Mouse (Mus musculus) A20 (cell line): ENCODE measurements around the gene Gng13.
A peak's percentile ranks its signal among the peaks of the same experiment; 100 is the strongest.

ENCODE experiments used
- DNase-seq: peaks from one replicate; pipeline ENCODE4 v3.0.0-alpha.2; 2011; ENCODE audit warnings: low read depth, low spot score

The Gng13 gene

DNA sequence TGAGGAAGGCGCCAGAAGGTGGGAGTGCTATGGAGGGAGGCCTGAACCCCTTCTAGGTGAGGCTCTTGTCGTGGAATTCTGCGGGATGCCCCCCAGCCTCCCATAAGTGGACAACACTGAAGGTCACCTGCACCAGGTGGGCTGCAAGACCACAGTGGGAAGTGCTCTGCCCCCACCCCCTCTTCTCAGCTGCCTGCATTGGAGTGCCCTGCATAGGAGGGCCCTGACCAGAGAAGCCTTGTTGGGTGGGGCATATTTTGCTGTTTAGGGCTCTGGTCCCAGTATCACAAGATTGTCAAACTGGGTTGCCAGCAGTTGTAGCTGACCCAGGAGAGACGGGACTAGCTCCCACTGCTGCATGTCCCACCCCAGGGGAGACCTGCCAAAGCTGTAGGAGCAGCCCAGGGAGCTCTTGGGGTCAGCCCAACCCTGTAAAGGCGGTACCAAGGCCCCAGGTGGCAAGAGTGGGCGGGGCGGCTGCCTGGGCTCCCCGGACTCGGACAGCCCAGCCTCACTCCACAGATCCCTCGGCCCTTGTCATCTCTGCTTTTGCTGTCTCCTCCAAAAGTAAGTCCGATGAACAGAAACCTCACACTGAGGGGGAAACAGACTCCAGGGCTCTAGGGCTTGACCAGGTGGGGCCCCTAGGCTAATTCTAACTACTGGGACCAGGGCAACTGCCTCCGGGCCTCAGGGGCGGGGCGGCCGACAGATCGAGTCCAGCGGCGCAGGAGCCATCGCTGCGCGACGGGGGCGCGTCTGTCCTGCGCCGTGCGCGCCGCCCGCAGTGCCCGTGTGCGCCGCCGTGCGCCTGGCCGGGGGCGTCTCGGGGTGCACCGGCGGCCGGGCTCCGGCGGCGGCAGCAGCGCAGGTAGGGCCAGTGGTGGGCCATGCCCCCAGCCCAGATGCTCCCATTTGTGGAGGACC is at the start of gene Gng13:
Gng13 (plus strand) TSS at position 461 of the 927 bp plus-strand sequence.
- no peak for DNase-seq

DNA sequence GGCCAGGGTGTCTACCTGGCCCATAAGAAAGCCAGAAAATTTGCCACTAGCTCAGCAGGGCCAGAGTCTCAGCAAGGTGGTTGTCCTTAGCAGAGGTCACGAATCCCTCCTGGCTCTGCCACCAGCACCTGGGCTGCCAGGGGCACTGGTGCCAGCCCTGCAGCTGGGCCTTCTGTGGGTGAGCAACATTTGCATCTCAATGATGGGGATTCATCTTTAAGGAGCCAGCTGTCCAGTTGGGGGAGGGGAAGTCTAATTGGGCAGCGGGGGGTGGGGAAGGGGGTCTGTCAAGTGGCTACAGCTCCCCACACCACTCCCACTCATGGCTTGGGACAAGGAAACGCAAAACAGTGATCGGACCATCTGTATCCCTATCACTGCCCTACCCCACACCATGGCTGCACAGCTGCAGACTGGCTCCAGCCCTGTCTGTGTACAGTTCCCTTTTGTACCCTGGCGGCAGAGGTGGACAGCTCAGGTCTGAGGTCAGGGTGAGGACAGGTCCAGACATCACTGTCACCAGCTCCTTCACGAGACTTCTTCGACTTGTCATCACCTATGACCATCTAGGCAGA is 48.4 kb upstream of the Gng13 start:
- DNase-seq, result peak; percentile 83

DNA sequence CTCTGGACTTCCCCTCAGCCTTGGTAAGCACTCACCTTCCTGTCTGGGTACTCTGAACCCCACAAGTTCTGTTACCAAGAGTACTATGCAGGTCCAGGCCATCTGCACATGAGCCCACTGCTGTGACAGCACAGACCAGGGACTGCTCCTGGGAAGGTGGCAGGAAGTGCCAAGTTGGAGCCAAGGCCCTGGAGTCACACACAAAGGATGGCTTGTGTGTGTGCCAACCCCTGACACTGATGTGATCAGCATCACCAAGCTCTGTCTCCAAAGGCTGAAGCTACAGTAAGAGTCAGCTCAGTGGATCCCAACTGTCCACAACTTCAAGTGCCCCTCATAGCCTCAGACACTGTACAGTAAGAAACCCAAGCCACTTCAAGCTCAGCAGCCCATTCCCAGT is 44.0 kb upstream of the Gng13 start:
- peak; percentile 62 for DNase-seq

DNA sequence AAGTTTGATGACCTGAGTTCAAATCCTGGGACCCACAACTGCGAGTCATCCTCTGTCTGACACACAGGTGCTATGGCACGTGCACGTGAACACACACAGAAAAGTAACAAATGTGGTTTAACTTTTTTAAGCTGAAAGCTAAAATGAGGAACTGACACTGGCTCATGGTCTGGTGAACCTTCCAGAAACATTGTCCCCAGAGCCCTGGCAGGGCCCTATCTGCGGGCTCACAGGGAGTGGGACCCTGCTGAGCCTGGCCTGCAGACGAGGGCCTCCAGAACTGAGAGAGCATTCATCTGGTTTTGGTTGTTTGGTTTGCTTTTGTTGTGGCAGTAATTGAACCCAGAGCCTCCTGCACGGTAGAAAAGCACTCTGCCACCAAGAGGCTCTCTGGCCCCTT is 39.0 kb upstream of the Gng13 start:
- peak; percentile 92 for DNase-seq

DNA sequence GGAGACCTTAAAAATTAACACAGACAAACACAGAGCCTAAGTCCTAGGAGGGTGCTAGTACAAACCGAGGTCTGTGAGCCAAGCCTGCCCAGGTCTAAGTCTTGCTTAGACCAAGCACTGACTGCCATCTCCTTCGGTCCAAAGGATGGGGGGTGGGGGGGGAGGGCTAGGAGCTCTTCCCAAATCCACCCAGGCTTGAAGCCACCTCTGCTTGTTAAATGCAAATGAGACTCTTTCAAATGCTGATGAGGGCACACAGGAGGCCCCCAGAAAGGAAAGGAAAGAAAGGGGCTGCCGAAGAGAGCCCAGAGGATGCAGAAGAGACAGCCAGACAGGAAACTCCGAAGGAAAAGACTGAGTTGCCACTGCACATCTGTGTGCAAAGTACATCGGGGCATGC is 37.2 kb upstream of the Gng13 start:
- peak; percentile 32 for DNase-seq

DNA sequence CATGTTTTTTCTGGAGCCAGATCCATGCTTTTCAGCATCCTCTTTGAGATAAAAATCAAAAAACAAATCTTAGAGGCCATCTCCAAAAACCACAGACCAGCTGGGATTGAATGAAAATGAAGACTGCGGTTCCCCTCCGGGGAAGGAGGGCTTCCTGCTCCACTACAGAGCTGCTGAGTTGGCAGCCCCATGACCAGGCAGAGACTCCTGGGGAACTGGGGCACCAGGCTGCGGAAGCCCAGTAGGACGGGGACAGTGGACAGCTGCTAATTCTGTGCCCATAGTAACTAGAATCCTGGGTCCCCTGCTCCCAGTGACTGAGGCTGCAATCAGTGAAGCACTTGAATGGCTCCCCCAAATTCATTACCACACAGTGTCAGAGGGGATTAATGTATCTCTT is 35.3 kb upstream of the Gng13 start:
- DNase-seq, result no peak

DNA sequence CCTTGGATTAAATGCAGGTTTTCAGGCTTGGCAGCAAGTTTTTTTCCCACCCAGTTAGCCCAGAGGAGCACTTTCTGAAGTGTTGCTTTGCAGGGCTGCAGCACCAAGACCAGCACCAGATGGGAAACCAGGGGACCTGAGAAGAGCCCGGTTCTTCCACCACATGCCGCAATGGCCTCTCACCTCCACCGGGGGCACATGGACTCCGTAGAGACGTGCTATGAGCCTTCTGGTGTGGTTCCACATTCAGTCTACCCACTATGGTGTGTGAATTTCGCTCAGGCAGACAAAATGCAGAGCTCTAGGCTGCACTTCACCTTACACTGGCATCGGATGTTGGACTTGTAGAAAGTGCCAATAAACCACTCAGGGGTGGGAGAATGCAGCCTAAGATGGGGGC is 30.6 kb upstream of the Gng13 start:
- peak; percentile 60 for DNase-seq

DNA sequence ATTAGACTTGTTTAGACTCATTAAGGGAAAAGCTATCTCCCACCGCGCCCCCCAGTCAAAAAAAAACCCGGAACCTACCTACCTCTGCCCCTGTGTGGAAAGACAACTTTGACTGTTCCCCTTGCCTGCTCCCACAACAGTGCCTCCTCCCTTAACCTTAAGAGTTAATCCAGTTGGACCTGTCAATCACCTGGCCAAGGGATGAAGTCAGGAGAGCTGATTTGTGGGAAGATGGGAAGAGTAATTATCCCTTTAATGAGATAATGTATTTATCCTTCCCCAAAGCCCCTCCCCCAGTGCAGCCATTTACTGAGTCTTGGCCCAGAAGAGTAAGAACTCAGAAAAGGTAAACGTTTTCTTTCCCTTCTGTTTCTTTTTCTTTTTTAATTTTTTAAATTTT is 28.0 kb upstream of the Gng13 start:
- DNase-seq, result no peak

DNA sequence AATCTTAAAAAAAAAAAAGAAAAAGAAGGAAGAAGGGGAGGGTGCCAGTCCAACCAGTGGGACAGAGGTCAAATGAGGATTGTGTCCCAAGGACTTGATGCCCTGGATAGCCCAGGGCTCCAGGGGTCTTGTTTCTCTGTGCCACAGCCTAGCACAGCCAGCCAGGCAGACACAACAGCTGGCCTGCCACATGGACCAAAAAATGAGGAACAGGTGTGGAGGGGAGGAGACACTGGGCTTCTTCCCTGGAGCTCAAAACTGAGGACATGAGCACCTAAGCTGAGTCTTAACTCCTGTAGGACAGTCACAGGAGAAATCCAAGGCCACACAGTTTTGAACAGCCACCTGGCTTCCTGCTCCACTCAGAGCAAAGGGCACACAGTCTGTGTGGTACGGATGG is 20.7 kb upstream of the Gng13 start:
- DNase-seq, result no peak

DNA sequence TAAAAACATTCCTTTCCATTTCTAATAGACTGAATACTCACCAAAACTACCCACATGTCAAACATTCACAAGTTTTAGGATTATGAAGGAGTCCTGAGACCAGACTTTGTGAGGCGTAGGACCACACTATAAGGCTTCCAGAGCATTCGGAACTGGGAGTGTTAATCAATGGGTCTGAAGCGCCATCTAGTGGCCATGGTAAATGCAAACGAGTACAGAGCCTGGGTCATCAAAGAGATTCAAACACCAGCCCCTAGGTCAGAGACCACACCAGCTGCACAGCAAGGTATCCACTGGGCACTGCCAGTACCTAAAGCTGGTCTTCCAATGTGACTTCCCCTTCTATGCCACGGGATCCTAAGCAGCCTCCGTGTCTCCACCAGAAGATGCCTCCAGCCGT is 18.5 kb upstream of the Gng13 start:
- DNase-seq, result peak; percentile 74

DNA sequence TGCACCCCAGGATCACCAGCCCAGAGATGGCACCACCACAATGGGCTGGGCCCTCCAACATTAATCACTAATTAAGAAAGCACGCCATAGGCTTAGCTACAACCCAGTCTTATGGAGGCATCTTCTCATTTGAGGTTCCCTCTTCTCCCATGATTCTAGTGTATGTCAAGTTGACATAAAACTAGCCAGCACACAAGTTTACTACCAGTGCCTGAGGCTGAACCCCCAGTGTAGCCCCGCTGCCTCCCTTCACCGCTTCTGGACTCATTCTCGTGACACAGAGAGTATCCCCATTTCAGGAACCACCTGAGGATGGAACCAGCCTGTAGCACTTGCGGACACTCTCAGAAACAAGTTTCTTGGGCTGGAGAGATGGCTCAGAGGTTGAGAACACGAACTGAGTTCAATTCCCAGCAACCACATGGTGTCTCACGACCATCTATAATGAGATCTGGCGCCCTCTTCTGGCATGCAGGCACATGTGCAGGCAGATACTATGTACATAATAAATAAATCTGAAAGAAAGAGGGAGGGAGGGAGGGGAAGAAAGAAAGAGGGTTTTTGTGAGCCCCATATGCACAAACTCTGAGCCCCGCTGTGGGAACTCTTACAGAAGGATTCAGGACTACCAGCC is 16.0 kb upstream of the Gng13 start:
- DNase-seq, result peak; percentile 61

DNA sequence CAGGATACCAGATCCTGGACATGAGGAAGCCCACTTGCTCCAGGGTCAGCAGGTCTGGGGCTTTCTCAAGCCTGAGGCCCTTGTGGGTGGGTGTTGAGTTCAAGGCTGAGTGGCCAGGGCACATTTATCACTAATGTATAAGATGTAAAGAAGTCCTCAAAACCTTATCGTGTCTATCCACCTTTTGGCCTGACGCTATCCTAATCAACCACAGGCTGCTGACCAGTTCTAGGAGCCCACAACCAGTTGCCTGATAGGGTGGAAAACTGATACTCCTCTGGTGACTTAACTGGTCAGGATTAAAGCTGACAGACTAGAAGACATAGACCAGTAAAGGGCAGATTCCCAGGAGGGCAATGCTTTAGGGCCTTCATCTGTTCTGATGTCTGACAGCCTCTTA is 7.0 kb upstream of the Gng13 start:
- DNase-seq, result no peak

DNA sequence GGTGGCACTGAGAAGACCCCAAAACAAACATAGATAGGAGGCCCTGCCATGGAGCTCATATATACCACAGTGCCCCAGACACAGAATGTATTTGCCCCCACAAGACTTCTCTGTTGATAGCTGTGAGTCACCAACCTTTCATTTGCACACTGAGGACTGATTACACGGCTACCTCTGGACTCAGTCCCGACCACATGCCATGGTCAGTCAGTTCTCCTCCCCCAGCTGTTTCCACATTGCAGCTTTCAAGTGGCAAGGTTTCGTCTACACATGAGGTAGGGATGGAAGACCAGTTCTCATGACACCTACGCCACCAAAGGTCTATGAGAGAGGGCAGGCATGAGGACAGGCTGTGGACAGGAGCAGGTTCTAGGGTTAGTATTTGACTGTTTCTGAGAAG is 5.8 kb upstream of the Gng13 start:
- no peak for DNase-seq

DNA sequence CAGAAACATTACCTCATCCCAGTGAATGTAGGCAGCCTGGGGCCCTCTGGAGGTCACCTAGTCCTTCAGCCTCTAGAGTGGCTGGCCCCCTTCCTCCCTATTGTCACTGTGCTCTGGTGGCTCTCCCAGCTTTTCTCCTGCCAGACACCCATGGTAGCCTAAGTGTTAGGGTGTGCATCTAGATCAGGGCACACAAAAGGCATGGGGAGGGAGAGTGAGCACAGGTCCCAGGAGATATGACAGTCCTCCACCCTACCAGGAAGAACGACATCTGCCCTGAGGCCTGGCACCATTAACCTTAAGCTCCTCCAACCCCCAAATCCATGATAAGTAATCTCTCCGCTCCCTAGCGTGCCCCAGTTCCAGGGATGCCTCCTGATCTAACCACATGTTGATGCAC is 1.3 kb upstream of the Gng13 start:
- DNase-seq, result no peak

DNA sequence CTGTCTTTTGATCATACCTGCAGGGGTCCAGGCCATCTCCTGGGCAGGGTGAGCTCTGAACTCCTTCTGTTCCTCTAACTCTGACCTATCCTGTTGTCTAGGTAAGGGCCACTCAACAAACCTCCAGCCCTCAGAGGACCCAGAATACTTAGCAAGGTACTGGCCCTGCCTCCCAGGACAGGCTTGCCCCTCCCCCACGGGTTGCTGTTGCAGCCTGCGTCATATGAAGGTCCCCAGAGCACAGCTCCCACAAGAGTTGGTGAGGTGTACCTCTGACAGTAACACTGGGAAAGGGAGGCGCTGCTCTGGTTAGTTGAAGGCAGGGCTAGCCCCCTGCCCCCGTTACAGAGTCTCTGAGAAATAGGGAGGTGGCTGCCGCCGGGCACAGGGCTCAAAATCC is 841 bp upstream of the Gng13 start:
- DNase-seq, result no peak

DNA sequence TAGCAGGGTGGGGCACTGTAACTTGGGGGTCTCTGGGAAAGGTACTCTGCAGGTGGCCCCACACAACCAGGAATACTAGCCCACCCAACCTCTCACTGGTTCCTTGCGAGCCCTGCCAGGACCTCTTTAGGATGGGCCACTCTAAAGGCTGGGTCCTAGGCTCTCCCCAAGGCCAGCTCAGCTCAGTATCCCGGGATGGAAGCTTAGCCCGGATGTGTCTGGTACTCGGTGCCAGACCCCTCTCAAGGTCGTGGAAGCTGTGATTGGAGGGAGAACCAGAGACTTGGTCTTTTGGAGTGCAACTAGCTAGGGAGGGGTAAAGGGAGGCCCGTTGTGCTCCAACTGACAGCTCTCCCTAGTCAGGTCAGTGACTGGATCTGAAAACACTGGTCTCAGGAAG is 720 bp downstream of the Gng13 start:
- no peak for DNase-seq

DNA sequence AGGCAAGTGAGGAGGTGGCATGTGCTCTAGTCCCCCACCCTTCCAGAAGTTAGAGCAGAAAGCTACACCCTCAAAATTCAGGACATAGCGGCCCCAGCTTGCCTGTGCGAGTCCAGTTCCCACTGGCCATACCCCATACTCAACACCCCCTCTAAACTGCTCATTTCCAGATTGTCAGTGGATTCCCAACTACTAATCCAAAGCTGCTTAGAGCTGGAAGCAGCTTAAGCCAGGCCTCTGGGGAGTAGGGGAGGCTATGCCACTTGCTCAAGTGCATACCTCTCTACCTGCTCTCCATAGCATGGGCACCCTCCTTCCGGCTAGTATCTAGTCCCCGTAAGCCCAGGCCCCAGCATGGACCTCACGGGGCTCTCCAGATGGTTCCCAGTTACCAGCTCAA is 4.5 kb downstream of the Gng13 start:
- no peak for DNase-seq

DNA sequence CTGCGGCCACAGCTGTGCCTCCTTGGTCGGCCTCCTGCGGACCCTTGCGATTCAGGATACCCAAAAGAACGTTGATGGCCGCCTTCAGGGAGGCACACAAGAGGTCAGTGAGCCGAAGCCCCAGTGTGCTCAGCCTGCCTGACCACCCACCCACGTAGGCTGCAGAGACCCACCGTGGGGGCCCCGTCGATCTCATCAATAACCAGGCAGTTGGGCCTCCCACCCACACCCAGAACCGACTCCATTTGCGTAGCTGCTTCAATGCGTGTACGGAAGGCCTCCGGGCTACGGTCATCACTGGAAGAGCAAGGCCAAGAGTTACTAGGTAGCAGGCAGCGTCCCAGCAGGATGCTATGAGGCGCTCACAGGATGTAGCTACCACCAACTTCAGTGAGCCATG is 6.5 kb downstream of the Gng13 start:
- no peak for DNase-seq

DNA sequence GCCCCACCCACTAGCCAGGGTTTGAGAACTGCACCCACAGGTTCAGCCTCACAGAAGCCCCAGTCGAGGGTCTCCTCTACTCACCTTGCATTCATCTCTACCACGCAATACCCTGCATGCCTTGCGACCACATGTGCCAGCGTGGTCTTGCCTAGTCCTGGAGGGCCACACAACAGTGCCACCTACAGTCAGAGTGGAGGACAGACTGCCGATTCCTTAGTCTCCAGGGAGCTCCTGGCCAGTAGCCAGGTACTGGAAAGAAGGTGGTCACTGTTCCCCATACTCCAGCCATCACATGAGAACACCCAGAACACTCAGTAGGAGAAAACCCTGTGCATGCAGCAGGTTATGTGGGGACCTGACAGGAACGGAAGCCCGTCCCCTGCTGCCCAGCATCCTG is 6.9 kb downstream of the Gng13 start:
- peak; percentile 25 for DNase-seq

DNA sequence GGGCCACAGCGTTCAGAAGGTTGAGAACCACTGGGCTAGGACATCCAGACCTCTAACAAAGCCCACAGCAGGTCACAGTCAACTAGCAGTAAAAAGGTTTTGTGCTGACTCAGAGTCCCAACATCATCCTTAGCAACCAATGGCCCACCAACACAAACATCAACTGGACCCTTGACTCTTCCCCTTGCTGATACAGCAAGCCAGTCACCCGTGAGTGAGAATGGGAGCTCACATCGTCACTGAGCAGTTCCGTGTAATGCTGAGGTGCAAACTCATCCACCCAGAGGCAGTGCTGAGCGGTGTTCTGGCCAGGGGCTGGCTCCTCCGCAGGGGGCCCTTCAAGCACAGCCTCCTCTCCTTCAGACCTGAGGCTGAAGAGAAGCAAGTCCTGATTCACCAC is 8.3 kb downstream of the Gng13 start:
- DNase-seq, result no peak

DNA sequence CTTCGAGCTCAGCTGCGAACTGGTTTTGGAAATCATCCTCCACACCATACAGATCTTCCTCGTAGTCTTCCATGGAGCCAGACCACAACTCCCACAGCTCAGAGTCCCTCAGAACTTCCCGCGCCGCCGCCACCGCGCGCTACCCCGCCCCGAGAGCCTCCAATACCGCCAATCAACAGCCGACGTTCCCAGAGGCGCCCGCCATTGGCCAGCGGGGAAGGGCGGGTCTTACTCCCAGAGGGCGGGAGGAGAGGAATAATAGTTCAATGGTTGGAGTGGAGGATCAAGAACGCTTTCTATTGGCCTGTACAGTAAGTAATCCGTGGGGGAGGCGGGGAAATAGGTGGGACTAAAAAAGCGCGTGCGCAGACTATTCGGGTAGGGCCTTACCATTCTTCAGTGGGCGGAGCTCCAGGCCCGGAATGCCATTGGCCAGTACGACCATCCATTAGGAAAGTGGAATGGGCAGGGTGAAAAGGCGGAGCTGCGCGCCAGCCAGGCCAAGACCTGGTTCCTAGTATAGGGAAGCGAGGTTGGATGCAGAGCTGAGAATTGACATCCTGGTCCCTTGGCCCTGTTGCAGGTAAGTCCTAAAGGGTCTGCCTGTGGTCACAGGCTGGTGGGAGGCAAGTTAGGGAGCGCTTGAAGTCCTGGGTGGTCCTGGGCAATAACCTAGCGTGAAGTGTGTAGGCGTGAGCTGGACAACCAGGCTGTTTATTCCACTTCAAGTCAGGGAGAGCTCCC is 10.5 kb downstream of the Gng13 start, which contains the start of the genes Chtf18 and Rpusd1:
Chtf18 (minus strand) TSS at position 155 of the 744 bp plus-strand sequence.
Rpusd1 (plus strand) TSS at position 406 of the 744 bp plus-strand sequence.
- DNase-seq, result peak; percentile 100

DNA sequence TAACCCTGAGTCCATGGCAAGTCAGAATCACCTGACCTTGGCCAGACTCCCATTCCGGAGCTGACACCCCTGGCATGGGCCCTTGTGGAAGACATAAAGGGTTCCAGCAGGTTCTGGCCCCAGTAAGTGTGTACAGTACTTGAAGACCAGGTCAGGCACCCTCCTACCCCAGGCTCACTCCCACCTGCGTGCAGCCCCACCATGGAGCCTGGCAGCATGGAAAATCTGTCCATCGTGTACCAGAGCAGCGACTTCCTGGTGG is 11.0 kb downstream of the Gng13 start:
- DNase-seq, result no peak
